Mouse (Mus musculus): Measurements from ENCODE around the gene Anp32b. TPM values are rescaled to one million over a fixed set of nuclear protein-coding genes. Genes with fewer than 3 reads are reported as not detected.

The Anp32b gene
- polyA plus RNA-seq, 1 experiment = 12.7 TPM

DNA sequence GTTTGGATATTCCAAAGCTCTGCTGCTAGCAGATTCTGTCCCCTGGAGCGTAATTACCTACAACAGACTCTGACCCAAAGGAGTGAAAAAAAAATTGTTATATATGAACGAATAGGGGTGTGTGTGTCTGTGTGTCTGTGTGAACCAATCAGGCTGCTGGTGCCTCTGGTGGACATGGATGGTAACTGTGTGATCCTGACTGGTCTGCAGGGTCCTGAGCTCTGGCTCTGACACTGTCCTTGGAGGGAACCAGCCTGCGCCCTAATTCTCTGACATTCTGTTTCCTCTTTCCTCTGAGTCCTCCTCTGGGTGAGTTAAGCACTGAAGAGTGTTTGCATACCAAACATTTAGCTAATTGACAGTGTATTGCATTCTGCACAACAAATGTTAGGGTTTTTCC, 33.2 kb upstream of the Anp32b start:
- no peak overlapping the region for H3K4me3 ChIP-seq (ENCODE audit: insufficient read depth, low read depth, low read length)
- WGBS = 48% methylated on average over 3 of the region's 3 CpGs
- no peaks in the 10 kb centered on the region for H3K4me1 ChIP-seq (ENCODE audit: control insufficient read depth, insufficient read depth, low read length)
- no peaks in the 10 kb centered on the region for H3K36me3 ChIP-seq (ENCODE audit: control insufficient read depth, insufficient read depth, low read length)
- DNase-seq = peak; percentile 38
- no peaks in the 10 kb centered on the region for H3K27me3 ChIP-seq (replicated peaks; ENCODE audit: control insufficient read depth, insufficient read depth, low read length)
- no peak overlapping the region for H3K27ac ChIP-seq (ENCODE audit: insufficient read depth, low read depth, low read length)
- no peak; the same call in 1 of the 2 replicates for TF ChIP-seq CTCF (conservative IDR thresholded peaks at IDR 0.05; ENCODE audit: insufficient read depth, insufficient read length, low read depth, low read length)
- no peak for TF ChIP-seq POLR2A (IDR thresholded peaks at IDR 0.05; ENCODE audit: low read depth, low read length)

DNA sequence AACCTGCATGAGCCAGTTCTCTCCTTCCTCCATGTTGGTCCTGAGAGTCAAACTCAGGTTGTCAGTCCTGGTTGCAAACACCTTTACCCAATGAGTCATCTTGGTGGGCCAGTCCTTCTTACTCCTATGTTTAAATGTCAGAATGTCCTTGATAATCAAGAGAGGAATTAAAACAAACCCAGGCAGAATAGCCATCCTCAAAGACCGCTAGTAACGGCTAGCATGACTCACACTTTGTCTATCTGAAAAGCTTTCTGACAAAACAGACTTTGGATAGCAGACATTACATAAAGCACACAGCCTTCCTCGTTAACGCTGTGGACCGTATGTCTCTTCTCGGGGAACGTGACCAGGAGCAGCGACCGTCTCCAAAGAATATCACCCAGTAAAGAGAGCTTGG, 31.9 kb upstream of the Anp32b start:
- no peak for TF ChIP-seq CTCF (conservative IDR thresholded peaks at IDR 0.05; ENCODE audit: insufficient read depth, insufficient read length, low read depth, low read length)
- TF ChIP-seq POLR2A (IDR thresholded peaks at IDR 0.05; ENCODE audit: low read depth, low read length) = no peak
- no peaks in the 10 kb centered on the region for H3K4me1 ChIP-seq (ENCODE audit: control insufficient read depth, insufficient read depth, low read length)
- 88% methylated on average over 9 of the region's 9 CpGs for WGBS
- no peaks in the 10 kb centered on the region for H3K27me3 ChIP-seq (replicated peaks; ENCODE audit: control insufficient read depth, insufficient read depth, low read length)
- H3K4me3 ChIP-seq (ENCODE audit: insufficient read depth, low read depth, low read length) = no peak overlapping the region
- H3K36me3 ChIP-seq (ENCODE audit: control insufficient read depth, insufficient read depth, low read length) = no peaks in the 10 kb centered on the region
- H3K27ac ChIP-seq (ENCODE audit: insufficient read depth, low read depth, low read length) = no peak overlapping the region
- DNase-seq = no peak

DNA sequence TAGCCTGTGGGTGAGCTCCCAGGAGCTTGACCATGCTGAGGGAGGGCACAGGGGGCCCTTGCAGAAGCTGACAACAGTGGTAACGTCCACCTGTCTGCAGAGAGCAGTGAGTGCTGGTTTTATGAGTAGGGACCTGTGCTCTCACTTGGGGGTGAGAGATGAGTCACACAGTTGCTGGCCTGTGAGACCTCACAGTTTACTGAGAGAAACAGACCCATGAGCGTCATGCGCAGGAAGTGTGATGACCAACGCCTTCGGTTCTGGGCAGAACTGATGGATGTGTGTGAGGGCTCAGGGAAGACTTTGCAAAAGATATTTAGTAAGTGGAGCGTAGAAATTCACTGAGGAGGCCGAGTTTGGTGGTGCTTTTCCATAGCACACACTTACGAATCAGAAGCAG, 28.1 kb upstream of the Anp32b start:
- TF ChIP-seq CTCF (conservative IDR thresholded peaks at IDR 0.05; ENCODE audit: insufficient read depth, insufficient read length, low read depth, low read length) (no peak), POLR2A (IDR thresholded peaks at IDR 0.05; ENCODE audit: low read depth, low read length) (no peak)
- no peaks in the 10 kb centered on the region for H3K36me3 ChIP-seq (ENCODE audit: control insufficient read depth, insufficient read depth, low read length)
- no peak overlapping the region for H3K27ac ChIP-seq (ENCODE audit: insufficient read depth, low read depth, low read length)
- DNase-seq = no peak
- no peak overlapping the region for H3K4me3 ChIP-seq (ENCODE audit: insufficient read depth, low read depth, low read length)
- WGBS = 71% methylated on average over 8 of the region's 8 CpGs
- no peaks in the 10 kb centered on the region for H3K4me1 ChIP-seq (ENCODE audit: control insufficient read depth, insufficient read depth, low read length)
- H3K27me3 ChIP-seq (replicated peaks; ENCODE audit: control insufficient read depth, insufficient read depth, low read length) = no peaks in the 10 kb centered on the region; the same call in 1 of the 2 replicates

GRCm38 (mm10) chr4:46428903-46429499, 21.7 kb upstream of the Anp32b start:
- TF ChIP-seq CTCF (conservative IDR thresholded peaks at IDR 0.05; ENCODE audit: insufficient read depth, insufficient read length, low read depth, low read length) (no peak), POLR2A (IDR thresholded peaks at IDR 0.05; ENCODE audit: low read depth, low read length) (no peak)
- DNase-seq = no peak
- Histone ChIP-seq H3K27ac (ENCODE audit: insufficient read depth, low read depth, low read length) (no peak overlapping the region), H3K4me1 (ENCODE audit: control insufficient read depth, insufficient read depth, low read length) (no peaks in the 10 kb centered on the region), H3K27me3 (replicated peaks; ENCODE audit: control insufficient read depth, insufficient read depth, low read length) (no peaks in the 10 kb centered on the region; the same call in 1 of the 2 replicates), H3K36me3 (ENCODE audit: control insufficient read depth, insufficient read depth, low read length) (no peaks in the 10 kb centered on the region), H3K4me3 (ENCODE audit: insufficient read depth, low read depth, low read length) (no peak overlapping the region)
- 72% methylated on average over 10 of the region's 10 CpGs for WGBS

DNA sequence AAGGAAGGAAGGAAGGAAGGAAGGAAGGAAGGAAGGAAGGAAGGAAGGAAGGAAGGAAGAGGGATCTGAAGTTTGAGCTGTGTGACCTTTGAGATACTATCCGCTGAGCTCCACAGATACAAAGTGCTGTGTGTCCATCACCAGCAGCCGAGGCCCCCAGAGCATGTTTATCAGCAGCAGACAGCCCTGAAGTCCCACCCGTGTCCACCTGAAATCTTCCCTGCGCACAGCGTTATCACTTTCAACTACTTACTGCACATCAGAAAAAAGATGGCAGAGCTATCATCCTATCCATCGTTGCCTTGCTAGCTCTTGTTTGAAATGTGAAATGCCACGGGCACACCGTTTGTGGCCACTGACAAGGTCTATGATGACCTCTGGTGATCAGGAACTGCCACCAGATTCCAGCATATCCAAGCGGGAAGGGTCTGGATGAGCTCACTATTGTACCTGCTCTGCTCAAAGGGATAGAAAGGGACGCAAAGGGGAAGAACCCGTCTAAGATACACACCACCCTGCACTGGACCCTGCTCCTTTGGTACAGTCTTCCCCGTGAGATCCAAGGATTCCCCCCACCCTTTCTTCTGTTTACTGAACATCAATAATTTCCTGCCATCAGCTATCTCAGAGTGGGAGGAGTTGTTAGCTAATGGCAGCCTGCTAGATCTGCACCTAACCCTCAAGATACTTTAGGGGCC, 18.2 kb upstream of the Anp32b start:
- WGBS = 84% methylated on average over 12 of the region's 12 CpGs
- no peak for DNase-seq
- no peak overlapping the region for H3K4me3 ChIP-seq (ENCODE audit: insufficient read depth, low read depth, low read length)
- no peaks in the 10 kb centered on the region for H3K36me3 ChIP-seq (ENCODE audit: control insufficient read depth, insufficient read depth, low read length)
- H3K27me3 ChIP-seq (replicated peaks; ENCODE audit: control insufficient read depth, insufficient read depth, low read length) = no peaks in the 10 kb centered on the region; the same call in 1 of the 2 replicates
- no peak overlapping the region for H3K27ac ChIP-seq (ENCODE audit: insufficient read depth, low read depth, low read length)
- TF ChIP-seq CTCF (conservative IDR thresholded peaks at IDR 0.05; ENCODE audit: insufficient read depth, insufficient read length, low read depth, low read length) (no peak), POLR2A (IDR thresholded peaks at IDR 0.05; ENCODE audit: low read depth, low read length) (no peak)
- H3K4me1 ChIP-seq (ENCODE audit: control insufficient read depth, insufficient read depth, low read length) = no peaks in the 10 kb centered on the region

DNA sequence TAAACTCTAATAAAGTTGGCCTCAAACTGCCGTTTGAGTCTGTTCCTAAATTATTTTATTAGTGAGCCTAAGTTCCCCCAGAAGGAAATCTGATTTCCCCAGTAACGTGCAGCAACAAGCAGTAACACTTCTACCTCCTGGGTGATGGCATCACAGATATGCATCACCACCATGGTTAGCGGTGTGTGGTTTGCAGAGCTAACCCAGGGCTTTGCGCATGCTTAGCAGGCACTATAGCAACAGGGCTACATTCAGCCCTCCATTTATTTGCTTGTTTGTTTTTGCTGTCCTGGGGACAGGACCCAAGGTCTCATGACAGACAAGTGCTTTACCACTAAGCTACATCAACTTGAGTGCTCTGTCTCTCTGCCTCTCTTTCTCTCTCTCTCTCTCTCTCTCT, 8.2 kb upstream of the Anp32b start:
- no peak overlapping the region for H3K4me3 ChIP-seq (ENCODE audit: insufficient read depth, low read depth, low read length)
- TF ChIP-seq CTCF (conservative IDR thresholded peaks at IDR 0.05; ENCODE audit: insufficient read depth, insufficient read length, low read depth, low read length) (no peak), POLR2A (IDR thresholded peaks at IDR 0.05; ENCODE audit: low read depth, low read length) (no peak)
- H3K36me3 ChIP-seq (ENCODE audit: control insufficient read depth, insufficient read depth, low read length) = no peaks in the 10 kb centered on the region
- 60% methylated on average over 4 of the region's 4 CpGs for WGBS
- no peaks in the 10 kb centered on the region for H3K27me3 ChIP-seq (replicated peaks; ENCODE audit: control insufficient read depth, insufficient read depth, low read length)
- H3K4me1 ChIP-seq (ENCODE audit: control insufficient read depth, insufficient read depth, low read length) = no peaks in the 10 kb centered on the region
- no peak for DNase-seq
- no peak overlapping the region for H3K27ac ChIP-seq (ENCODE audit: insufficient read depth, low read depth, low read length)

- Histone ChIP-seq H3K4me3 (ENCODE audit: insufficient read depth, low read depth, low read length) (no peak overlapping the region), H3K36me3 (ENCODE audit: control insufficient read depth, insufficient read depth, low read length) (no peaks in the 10 kb centered on the region), H3K27me3 (replicated peaks; ENCODE audit: control insufficient read depth, insufficient read depth, low read length) (no peaks in the 10 kb centered on the region), H3K27ac (ENCODE audit: insufficient read depth, low read depth, low read length) (no peak overlapping the region), H3K4me1 (ENCODE audit: control insufficient read depth, insufficient read depth, low read length) (no peaks in the 10 kb centered on the region)
- 43% methylated on average over 9 of the region's 9 CpGs for WGBS
- TF ChIP-seq POLR2A (IDR thresholded peaks at IDR 0.05; ENCODE audit: low read depth, low read length) (no peak), CTCF (conservative IDR thresholded peaks at IDR 0.05; ENCODE audit: insufficient read depth, insufficient read length, low read depth, low read length) (no peak)
- DNase-seq = no peak
Observed at GRCm38 (mm10) chr4:46445237-46445945, 5.3 kb upstream of the Anp32b start.

Measured in kidney, adult 2 months (tissue).